Mouse (Mus musculus) bone marrow macrophage, adult 2 months (primary cell): ENCODE results near the gene Nat8f1.

ENCODE experiments used
- CTCF ChIP-seq: IDR thresholded peaks from 2 replicates; pipeline ENCODE4 v1.5.1; 2012; ENCODE audit warnings: low read depth, mild to moderate bottlenecking, low read length, moderate library complexity
- POLR2A ChIP-seq: IDR thresholded peaks from 2 replicates; pipeline ENCODE4 v1.6.1; 2012; ENCODE audit warnings: mild to moderate bottlenecking, low read depth, low read length, borderline replicate concordance

DNA sequence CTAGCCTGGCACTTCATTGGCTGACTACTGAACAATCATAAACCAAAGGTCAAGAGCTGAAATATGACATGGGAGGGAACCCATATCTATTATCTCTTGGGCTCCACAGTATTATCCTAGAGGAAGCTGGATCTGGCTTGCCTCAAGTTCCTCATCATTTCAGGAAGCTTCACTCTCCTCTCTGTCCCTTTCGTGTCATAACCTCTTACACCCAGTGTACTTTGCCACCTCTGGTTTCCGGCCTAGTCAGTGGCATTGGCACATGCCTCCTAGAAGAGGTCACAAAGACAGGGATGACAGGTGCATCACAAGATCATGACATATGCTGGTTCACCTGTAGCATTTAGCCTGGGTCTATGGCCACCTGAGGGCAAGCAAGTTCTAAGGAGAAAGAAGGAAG, 13.2 kb downstream of the Nat8f1 start:
- TF ChIP-seq CTCF (no peak), POLR2A (no peak)
